Mouse (Mus musculus): ENCODE measurements around the gene Parn.

DNA sequence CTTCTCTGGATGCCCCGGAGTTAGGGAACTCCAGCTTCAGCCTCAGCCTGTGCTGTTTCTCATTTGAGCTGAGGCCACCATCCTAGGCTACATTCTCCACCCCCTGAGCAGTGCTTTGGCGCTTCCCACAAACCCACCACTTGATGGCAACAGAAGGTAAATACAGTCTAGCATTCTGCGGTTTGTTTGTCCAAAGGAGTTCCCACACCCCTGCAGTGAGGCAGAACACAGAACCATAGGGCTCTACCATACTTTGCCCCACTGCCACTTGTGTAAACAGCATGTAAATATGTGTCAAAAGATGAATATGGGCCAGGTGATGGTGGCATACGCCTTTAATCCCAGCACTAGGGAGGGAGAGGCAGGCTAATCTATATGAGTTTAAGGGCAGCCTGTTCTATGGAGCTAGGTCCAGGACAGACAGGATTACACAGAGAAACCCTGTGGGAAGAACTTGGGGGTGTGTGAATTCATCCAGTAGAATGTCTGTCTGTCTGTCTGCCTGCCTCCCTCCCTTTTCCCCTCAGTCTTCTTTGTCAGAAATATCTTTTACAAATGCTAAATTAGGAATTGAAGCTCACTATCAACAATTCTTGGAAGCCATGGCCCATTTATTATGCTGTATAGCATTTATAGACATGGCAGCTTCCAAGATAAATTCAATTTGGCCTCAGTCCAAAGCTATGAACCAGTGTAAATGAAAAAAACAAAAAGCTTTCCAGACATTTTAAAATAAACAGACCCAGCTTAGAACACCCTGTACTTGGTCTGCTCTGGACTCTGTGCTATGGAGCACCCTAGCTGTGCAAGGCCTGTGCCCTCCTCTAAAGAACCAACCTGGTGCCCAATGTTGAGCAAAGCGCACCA is 79.6 kb downstream of the Parn start:
- TF ChIP-seq GATA1 (IDR thresholded peaks at IDR 0.05; ENCODE audit: low read length) = no peak
- no peak for TF ChIP-seq TAL1 (IDR thresholded peaks at IDR 0.05; ENCODE audit: low read length)
